Mouse (Mus musculus) frontal cortex, postnatal 14 days (tissue): ENCODE measurements around the gene Hap1.
A peak's percentile ranks its signal among the peaks of the same experiment; 100 is the strongest.
"Not testable (repeated sequence)": the region's sequence is repeated elsewhere in the genome, so short reads cannot be mapped to it uniquely, and the experiment has no call there.

ENCODE experiments used
- DNase-seq, 2 experiments: peaks; one replicate each; pipeline ENCODE4 v3.0.0; 2022; ENCODE audit warnings: low spot score in 2 of 2

The Hap1 gene

GRCm38 (mm10) chr11:100318529-100319451 lies 37.1 kb downstream of the Hap1 start:
- no peak for DNase-seq

GRCm38 (mm10) chr11:100317826-100318380 lies 38.0 kb downstream of the Hap1 start:
- no peak for DNase-seq

- DNase-seq: no peak
These were observed 40.5 kb downstream of the Hap1 start for GRCm38 (mm10) chr11:100315439-100315838.

- DNase-seq: no peak
These were observed 42.5 kb downstream of the Hap1 start for GRCm38 (mm10) chr11:100313424-100313823.

GRCm38 (mm10) chr11:100312096-100312679 lies 43.7 kb downstream of the Hap1 start:
- DNase-seq: no peak

- DNase-seq: no peak
These were observed 44.3 kb downstream of the Hap1 start for GRCm38 (mm10) chr11:100311656-100312055.

- DNase-seq: not testable (repeated sequence)
These were observed 47.3 kb downstream of the Hap1 start for GRCm38 (mm10) chr11:100308672-100309071.

GRCm38 (mm10) chr11:100307900-100308299 lies 48.0 kb downstream of the Hap1 start:
- no peak for DNase-seq

GRCm38 (mm10) chr11:100301292-100301691 lies 54.6 kb downstream of the Hap1 start:
- no peak for DNase-seq

GRCm38 (mm10) chr11:100300293-100300692 lies 55.6 kb downstream of the Hap1 start:
- peak in 1 of 2 experiments; percentile 42 for DNase-seq

GRCm38 (mm10) chr11:100298274-100299036 lies 57.5 kb downstream of the Hap1 start:
- DNase-seq: peak; percentile 59 to 79

GRCm38 (mm10) chr11:100297801-100298200 lies 58.1 kb downstream of the Hap1 start:
- no peak for DNase-seq
